Mouse (Mus musculus) olfactory bulb, adult 2 months (tissue): Measurements from ENCODE around the gene Prune1. TPM values are rescaled to one million over a fixed set of nuclear protein-coding genes. Genes with fewer than 3 reads are reported as not detected.

ENCODE experiments used
- H3K27ac ChIP-seq: fragments of 200-500 bp; 2 replicates; pipeline ENCODE4 v1.5.1; 2012; ENCODE audit warnings: low read depth, low read length; ENCODE audit not compliant: insufficient read depth
- H3K4me1 ChIP-seq: fragments of 200-500 bp; 2 replicates; pipeline ENCODE4 v1.6.1; 2012; ENCODE audit warnings: low read length; ENCODE audit not compliant: control insufficient read depth, insufficient read depth
- H3K4me3 ChIP-seq: fragments of 200-500 bp; 2 replicates; pipeline ENCODE4 v1.5.1; 2012; ENCODE audit warnings: mild to moderate bottlenecking, low read depth, low read length, moderate library complexity; ENCODE audit not compliant: insufficient read depth
- CTCF ChIP-seq: fragments of 200-500 bp; IDR thresholded peaks from 2 replicates; pipeline ENCODE4 v1.5.1; 2012; ENCODE audit warnings: low read depth, mild to moderate bottlenecking, low read length, moderate library complexity; ENCODE audit not compliant: insufficient read depth
- POLR2A ChIP-seq: fragments of 200-500 bp; IDR thresholded peaks from 2 replicates; pipeline ENCODE4 v1.6.1; 2012; ENCODE audit warnings: mild to moderate bottlenecking, low read depth, low read length, moderate library complexity; ENCODE audit not compliant: insufficient read depth
- WGBS: fragments of 180-500 bp; shearing (Covaris S2); methylation state at CpG from one replicate; pipeline ENCODE4 v1.1.7; 2018; 5-methylcytosine and 5-hydroxymethylcytosine counted together
- polyA plus RNA-seq: library from polyadenylated mRNA; stranded (reverse); fragments of >200 nt; gene quantifications from 2 replicates; pipeline ENCODE4 v1.2.4, GENCODE M21; 2012; ENCODE audit warnings: low replicate concordance; ENCODE audit not compliant: missing spikeins, insufficient read depth, insufficient read length

The Prune1 gene
- polyA plus RNA-seq, 1 experiment, result not detected

DNA sequence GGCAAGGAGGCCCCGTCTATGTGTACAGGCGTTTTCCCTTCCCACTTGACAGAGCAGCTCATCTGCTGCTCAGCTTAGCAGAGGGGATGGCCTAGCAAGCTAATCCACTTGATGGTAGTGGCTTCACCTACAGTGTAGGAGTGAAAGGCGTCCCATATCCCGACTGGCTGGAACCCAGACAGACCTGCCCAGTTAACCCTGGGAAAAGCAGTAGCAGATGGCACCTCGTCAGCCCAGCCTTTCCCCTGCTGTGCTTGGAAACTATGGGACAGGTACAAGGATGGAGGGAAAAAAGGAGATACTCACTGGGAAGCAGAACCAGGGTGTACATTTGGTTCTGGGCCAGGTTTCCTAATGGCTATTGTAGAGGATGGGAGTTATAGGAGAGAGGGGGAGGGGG is 31.5 kb downstream of the Prune1 start:
- TF ChIP-seq POLR2A, result no peak
- no peak for TF ChIP-seq CTCF
- 89% methylated on average over 5 of the region's 5 CpGs for WGBS
- Histone ChIP-seq H3K27ac (no peak overlapping the region), H3K4me3 (no peak overlapping the region), H3K4me1 (peaks cover under 1% of the 10 kb centered on the region)

DNA sequence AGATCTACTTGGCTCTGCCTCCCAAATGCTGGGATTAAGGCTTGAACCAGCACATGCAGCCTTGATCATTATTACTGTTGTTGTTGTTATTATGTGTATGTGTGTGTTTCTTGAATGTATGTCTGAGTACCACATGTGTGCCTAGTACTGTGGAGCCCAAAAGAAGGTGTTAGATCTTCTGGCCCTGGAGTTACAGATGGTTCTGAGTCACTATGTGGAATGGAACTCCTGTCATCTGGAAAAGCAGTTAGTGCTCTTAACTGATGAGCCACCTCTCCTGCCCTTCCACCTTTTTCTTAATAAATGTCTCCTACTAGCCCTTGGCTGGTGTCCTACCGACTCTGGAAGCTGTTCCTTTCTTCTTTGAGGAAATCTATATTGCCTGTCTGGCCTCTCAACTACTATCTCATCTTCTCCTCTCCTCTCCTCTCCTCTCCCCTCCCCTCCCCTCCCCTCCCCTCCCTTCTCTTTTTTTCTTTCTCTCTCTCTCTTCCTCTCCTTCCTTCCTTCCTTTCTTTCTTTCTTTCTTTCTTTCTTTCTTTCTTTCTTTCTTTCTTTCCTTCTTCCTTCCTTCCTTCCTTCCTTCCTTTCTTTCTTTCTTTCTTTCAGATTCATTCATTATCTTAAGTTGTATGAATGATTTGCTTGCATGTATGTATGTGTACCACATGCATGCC is 34.1 kb downstream of the Prune1 start:
- Histone ChIP-seq H3K27ac (no peak overlapping the region), H3K4me1 (peaks cover 4% of the 10 kb centered on the region), H3K4me3 (no peak overlapping the region)
- 65% methylated on average over 1 of the region's 1 CpGs for WGBS
- no peak for TF ChIP-seq POLR2A
- TF ChIP-seq CTCF, result no peak

DNA sequence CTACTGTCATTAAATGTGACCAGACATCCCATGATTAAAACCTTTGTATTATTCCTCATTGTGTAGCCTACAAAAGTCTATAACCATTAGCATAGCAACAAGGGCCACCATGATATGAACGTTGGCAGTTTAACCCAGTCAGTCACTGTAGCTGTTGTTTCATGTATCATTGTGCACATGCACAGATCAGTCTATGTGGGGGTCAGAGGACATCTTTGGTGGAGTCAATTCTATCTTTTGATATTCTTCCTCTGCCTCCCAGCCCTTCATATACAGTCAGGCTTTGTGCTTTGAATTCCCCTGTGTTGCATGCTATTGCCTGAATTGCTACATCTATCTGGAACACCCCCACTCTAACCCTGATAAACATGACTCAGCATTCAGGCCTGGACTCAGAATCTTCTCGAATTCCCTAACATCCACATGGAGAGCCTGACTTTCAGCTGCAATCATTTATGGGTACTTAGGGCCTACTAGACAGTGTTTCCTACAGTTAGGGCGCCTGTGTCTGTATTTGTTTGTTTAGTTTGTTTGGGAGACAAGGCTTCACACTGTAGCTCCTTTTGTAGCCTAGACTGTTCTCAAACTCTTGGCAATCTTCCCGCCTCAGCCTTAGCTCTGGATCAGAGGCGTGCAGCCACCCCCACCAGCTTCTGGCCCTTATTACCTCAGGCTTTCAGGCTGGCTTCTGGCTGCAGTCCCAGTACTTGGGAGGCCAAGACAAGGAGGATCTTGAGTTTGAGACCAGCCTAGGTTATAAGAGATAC is 35.2 kb downstream of the Prune1 start:
- Histone ChIP-seq H3K27ac (no peak overlapping the region), H3K4me1 (peaks cover 4% of the 10 kb centered on the region), H3K4me3 (no peak overlapping the region)
- TF ChIP-seq CTCF (no peak), POLR2A (no peak)
- 46% methylated on average over 5 of the region's 5 CpGs for WGBS

GRCm38 (mm10) chr3:95243086-95243485 is 38.8 kb downstream of the Prune1 start:
- Histone ChIP-seq H3K4me1 (peaks cover 4% of the 10 kb centered on the region), H3K4me3 (no peak overlapping the region), H3K27ac (no peak overlapping the region)
- WGBS, result 68% methylated on average over 2 of the region's 2 CpGs
- TF ChIP-seq CTCF (no peak), POLR2A (no peak)

DNA sequence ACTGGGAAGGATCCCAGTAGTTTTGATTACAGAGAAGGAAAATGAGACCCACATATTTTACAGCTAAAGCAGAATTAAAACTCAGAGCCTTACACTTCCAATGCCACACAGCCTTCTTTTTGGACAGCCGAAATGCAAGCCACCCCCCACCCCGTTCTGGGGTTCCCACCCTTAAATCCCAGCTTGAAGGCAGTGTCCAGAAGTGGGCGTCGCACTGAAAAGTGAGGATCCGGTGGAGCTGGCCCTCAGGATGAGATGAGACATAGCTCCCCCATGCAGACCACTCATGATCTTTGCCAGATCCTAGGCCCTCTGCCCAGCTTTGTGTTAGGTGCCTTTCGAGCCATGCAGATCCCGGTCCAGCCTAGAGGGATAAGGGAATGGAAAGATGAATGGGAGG is 40.4 kb downstream of the Prune1 start, which contains the start of gene Gm128:
Gene Gm128, minus strand, starts transcription at position 101 of the 400 bp plus-strand sequence.
- no peak within 1 kb of the TSS for H3K4me3 ChIP-seq
- 74% methylated on average over 7 of the region's 7 CpGs for WGBS
- H3K27ac ChIP-seq, result no peak within 1 kb of the TSS
- peaks cover 8% of the 10 kb centered on the region for H3K4me1 ChIP-seq
- TF ChIP-seq POLR2A (no peak), CTCF (no peak)

DNA sequence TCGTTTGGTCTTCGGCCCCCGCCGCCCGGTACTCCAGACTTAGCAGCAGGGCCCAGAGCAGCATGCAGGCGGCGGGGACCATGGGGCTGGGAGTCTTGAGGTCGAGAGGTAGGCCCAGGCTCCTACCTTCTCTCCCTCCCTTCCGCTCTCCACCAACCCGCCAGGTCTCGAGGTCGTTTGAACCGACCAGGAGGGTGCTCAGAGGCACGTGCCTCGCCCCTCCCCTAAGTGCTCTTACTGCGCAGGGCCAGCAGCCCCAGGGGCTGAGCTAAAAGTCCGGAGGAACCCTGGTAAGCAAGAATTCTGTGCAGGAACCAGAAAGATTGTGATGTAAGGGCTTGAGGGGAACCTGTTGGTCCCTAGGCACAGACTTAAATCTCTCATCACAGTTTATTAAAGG is 41.0 kb downstream of the Prune1 start:
- H3K4me3 ChIP-seq, result no peak overlapping the region
- TF ChIP-seq CTCF (no peak), POLR2A (no peak)
- H3K4me1 ChIP-seq, result peaks cover 10% of the 10 kb centered on the region
- 51% methylated on average over 17 of the region's 17 CpGs for WGBS
- H3K27ac ChIP-seq, result no peak overlapping the region

DNA sequence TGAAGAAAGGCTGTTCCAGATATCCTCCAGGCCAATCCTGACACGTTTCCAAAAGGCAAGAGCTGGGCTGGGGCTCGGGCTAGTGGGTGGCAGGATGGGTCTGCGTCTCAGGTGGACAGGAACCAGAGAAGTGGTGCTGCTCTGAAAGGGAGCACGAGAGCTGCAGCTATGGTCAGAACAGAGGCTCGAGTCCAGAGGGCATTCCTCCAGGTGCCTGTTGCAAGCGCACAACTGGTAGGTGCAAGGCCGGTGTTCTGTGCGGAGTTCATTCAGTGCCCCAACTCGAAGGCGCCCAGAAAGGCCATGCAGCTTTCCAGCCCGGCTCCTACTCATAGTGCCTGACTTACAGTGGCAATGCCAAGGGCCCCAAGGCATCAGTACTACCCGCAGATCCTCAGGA is 41.9 kb downstream of the Prune1 start:
- H3K27ac ChIP-seq, result no peak overlapping the region
- peaks cover 13% of the 10 kb centered on the region; the same call in 1 of the 2 replicates for H3K4me1 ChIP-seq
- 85% methylated on average over 12 of the region's 12 CpGs for WGBS
- no peak overlapping the region for H3K4me3 ChIP-seq
- no peak for TF ChIP-seq POLR2A
- TF ChIP-seq CTCF, result no peak

DNA sequence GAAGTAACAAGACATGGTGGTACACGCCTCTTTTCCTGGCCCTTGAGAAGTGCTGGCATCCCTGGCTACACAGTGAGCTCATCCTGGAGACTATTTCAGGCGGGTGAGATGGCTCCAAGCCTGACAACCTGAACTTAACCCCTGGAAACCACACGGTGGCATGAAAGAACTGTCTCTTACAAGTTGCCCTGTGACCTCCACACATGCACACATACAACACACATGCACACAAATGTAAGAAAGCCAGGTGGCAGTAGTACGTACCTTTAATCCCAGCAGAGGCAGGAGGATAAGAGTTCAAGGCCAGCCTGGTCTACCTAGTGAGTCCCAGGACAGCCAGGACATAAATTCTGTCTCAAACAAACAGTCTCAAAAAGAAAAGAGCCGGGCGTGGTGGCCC is 42.9 kb downstream of the Prune1 start:
- WGBS, result 76% methylated on average over 6 of the region's 6 CpGs
- TF ChIP-seq POLR2A, result no peak
- TF ChIP-seq CTCF, result no peak
- peaks cover 14% of the 10 kb centered on the region; the same call in 1 of the 2 replicates for H3K4me1 ChIP-seq
- H3K27ac ChIP-seq, result no peak overlapping the region
- H3K4me3 ChIP-seq, result no peak overlapping the region

GRCm38 (mm10) chr3:95237541-95238099 is 44.3 kb downstream of the Prune1 start:
- WGBS, result 49% methylated on average over 8 of the region's 8 CpGs
- H3K4me1 ChIP-seq, result peaks cover 14% of the 10 kb centered on the region; the same call in 1 of the 2 replicates
- H3K27ac ChIP-seq, result peak overlapping the region; percentile 33; the same call in 1 of the 2 replicates
- TF ChIP-seq POLR2A (no peak), CTCF (no peak)
- H3K4me3 ChIP-seq, result no peak overlapping the region
